Mouse (Mus musculus): Measurements from ENCODE around the gene Lix1. TPM values are rescaled to one million over a fixed set of nuclear protein-coding genes. Genes with fewer than 3 reads are reported as not detected.

Gene Lix1
- polyA plus RNA-seq, 1 experiment from 2014 or later, result 10.2 TPM

DNA sequence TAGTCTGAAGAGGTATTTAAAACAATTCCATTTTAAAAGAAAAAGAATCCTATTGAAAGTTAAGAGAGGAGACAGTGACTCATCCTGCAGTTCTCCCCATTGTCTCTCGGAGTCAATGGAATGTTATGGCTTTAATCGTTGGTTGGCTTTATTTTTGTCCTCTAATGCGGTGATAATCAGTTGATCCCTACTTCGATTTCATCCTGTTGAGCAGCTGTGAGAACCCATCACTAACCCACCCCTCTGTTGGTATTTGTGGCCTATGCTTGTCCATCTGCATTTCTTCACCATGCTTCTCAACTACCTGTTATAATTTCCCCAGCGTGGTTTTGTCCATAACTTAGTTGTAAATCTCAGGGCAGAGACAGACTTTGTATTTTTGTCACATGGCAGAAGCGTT is 5.7 kb downstream of the Lix1 start:
- H3K36me3 ChIP-seq (ENCODE audit: control insufficient read depth, insufficient read depth, low read length), result no peaks in the 10 kb centered on the region
- no peak overlapping the region for H3K9ac ChIP-seq (ENCODE audit: low read depth, low read length)
- no peak overlapping the region for H3K4me3 ChIP-seq (ENCODE audit: low read depth, low read length)
- no peak overlapping the region for H3K4me2 ChIP-seq (ENCODE audit: low read length)
- H3K27me3 ChIP-seq (ENCODE audit: control insufficient read depth, insufficient read depth, low read depth, low read length), result no peaks in the 10 kb centered on the region
- no peak overlapping the region for H3K27ac ChIP-seq (ENCODE audit: low read length)
- ATAC-seq, result no peak
- H3K4me1 ChIP-seq (ENCODE audit: control insufficient read depth, insufficient read depth, low read length), result peaks cover 4% of the 10 kb centered on the region; the same call in 1 of the 2 replicates
- H3K9me3 ChIP-seq (replicated peaks; ENCODE audit: control insufficient read depth, low read length, poor library complexity, severe bottlenecking), result no peaks in the 10 kb centered on the region
- WGBS, result 25% methylated on average over 6 of the region's 6 CpGs

DNA sequence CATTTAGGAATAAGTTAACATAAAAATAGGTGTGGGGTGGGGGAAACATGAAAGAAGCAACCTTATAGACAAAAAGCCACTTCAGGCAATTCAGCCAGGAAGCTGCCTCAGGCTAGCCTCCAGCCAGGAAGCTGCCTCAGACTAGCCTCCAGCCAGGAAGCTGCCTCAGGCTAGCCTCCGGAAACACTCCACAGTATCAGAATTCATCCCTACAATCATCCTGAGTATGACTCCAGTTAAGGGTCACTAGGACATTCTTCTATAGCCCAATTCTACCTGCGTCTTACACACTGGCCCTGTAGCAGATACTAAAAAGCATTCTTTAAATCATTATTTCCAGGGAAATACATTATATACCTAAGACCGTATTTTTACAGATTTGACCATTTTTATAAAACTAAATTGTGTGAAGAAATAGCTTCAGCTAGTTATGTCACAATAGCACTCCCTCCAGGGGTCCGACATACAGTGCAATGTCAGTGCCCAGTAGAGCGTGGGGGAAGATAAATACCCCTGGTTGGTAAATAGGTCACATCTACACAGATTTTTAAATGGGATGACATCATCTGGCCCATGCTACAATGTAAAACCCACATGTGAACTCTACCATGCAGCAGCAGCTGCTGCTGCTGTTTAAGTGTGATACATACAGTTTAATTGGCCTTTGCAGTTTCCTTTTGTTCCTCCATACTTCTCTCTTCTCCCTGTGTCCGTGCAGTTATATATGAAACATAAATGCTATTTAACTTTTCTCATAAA is 6.4 kb downstream of the Lix1 start:
- H3K4me3 ChIP-seq (ENCODE audit: low read depth, low read length), result no peak overlapping the region
- peak; percentile 30; the same call in 1 of the 2 replicates for ATAC-seq
- no peaks in the 10 kb centered on the region for H3K9me3 ChIP-seq (replicated peaks; ENCODE audit: control insufficient read depth, low read length, poor library complexity, severe bottlenecking)
- H3K4me1 ChIP-seq (ENCODE audit: control insufficient read depth, insufficient read depth, low read length), result peaks cover 2% of the 10 kb centered on the region; the same call in 1 of the 2 replicates
- 36% methylated on average over 6 of the region's 6 CpGs for WGBS
- H3K4me2 ChIP-seq (ENCODE audit: low read length), result no peak overlapping the region
- no peaks in the 10 kb centered on the region for H3K27me3 ChIP-seq (ENCODE audit: control insufficient read depth, insufficient read depth, low read depth, low read length)
- H3K9ac ChIP-seq (ENCODE audit: low read depth, low read length), result no peak overlapping the region
- H3K27ac ChIP-seq (ENCODE audit: low read length), result no peak overlapping the region
- H3K36me3 ChIP-seq (ENCODE audit: control insufficient read depth, insufficient read depth, low read length), result no peaks in the 10 kb centered on the region

DNA sequence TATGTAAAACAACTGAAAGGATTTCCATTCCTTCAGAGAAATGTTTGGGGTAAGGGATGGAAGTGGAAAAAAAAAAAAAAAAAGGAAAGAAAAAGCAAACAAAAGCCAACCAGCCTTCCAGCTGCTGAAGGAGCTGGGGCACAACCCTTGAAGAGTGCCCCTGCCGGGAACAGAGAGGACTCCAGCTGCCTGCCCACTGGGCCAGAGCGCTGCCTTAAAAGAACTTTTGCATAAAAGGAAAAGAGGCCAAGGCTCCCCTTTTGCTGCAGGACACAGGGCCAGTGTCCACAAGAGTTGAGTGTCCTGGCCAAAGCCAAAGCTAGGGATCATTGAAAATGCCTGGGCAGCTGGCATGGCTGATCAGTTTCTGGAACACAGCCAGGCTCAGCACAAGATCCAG is 7.1 kb downstream of the Lix1 start:
- H3K4me1 ChIP-seq (ENCODE audit: control insufficient read depth, insufficient read depth, low read length), result peaks cover 2% of the 10 kb centered on the region; the same call in 1 of the 2 replicates
- H3K4me2 ChIP-seq (ENCODE audit: low read length), result no peak overlapping the region
- peak; percentile 67; the same call in 1 of the 2 replicates for ATAC-seq
- H3K9me3 ChIP-seq (replicated peaks; ENCODE audit: control insufficient read depth, low read length, poor library complexity, severe bottlenecking), result no peaks in the 10 kb centered on the region
- WGBS, result 5% methylated on average over 2 of the region's 2 CpGs
- no peak overlapping the region for H3K9ac ChIP-seq (ENCODE audit: low read depth, low read length)
- H3K27me3 ChIP-seq (ENCODE audit: control insufficient read depth, insufficient read depth, low read depth, low read length), result no peaks in the 10 kb centered on the region
- no peak overlapping the region for H3K4me3 ChIP-seq (ENCODE audit: low read depth, low read length)
- no peak overlapping the region for H3K27ac ChIP-seq (ENCODE audit: low read length)
- no peaks in the 10 kb centered on the region for H3K36me3 ChIP-seq (ENCODE audit: control insufficient read depth, insufficient read depth, low read length)

DNA sequence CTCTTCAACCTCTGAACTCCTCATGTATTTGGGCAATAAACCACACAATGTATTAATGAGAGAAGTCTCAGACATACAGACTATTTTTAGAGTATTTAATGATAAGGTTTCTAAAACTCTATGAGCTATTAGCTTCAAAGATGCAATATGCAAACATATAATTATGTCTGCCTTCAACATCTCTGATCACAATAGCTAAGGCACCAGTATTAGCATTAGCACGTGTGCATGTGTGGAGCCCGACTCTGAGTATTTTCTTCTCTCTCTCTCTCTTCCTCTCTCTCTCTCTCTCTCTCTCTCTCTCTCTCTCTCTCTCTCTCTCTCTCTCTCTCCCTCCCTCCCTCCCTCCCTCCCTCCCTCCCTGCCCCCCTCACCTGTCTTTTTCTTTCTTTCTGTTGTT is 9.0 kb downstream of the Lix1 start:
- Histone ChIP-seq H3K9ac (ENCODE audit: low read depth, low read length) (no peak overlapping the region), H3K4me3 (ENCODE audit: low read depth, low read length) (no peak overlapping the region), H3K27me3 (ENCODE audit: control insufficient read depth, insufficient read depth, low read depth, low read length) (no peaks in the 10 kb centered on the region), H3K9me3 (replicated peaks; ENCODE audit: control insufficient read depth, low read length, poor library complexity, severe bottlenecking) (no peaks in the 10 kb centered on the region), H3K4me1 (ENCODE audit: control insufficient read depth, insufficient read depth, low read length) (no peaks in the 10 kb centered on the region; the same call in 1 of the 2 replicates), H3K4me2 (ENCODE audit: low read length) (no peak overlapping the region), H3K36me3 (ENCODE audit: control insufficient read depth, insufficient read depth, low read length) (no peaks in the 10 kb centered on the region), H3K27ac (ENCODE audit: low read length) (no peak overlapping the region)
- WGBS, result 51% methylated on average over 2 of the region's 2 CpGs
- no peak for ATAC-seq

DNA sequence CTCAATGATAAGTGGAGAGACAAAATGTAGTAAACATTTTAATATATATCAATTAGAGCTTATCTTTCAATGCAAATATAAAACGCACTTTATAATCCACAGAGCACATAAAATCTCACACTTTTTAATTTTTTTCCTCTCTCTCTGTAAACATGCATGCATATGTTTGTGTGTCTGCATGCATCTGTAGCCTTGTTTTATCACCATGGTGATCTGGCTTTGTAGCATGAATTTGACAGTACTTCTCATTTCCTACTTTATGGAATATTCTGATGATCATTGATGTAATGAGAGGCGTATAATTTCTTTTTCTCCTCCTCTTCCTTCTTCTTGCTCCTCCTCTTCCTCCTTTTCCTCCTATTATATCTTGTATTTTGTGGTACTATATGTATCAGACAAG is 9.7 kb downstream of the Lix1 start:
- no peak overlapping the region for H3K4me3 ChIP-seq (ENCODE audit: low read depth, low read length)
- no peak overlapping the region for H3K27ac ChIP-seq (ENCODE audit: low read length)
- ATAC-seq, result no peak
- no peaks in the 10 kb centered on the region; the same call in 1 of the 2 replicates for H3K4me1 ChIP-seq (ENCODE audit: control insufficient read depth, insufficient read depth, low read length)
- H3K36me3 ChIP-seq (ENCODE audit: control insufficient read depth, insufficient read depth, low read length), result no peaks in the 10 kb centered on the region
- H3K9me3 ChIP-seq (replicated peaks; ENCODE audit: control insufficient read depth, low read length, poor library complexity, severe bottlenecking), result no peaks in the 10 kb centered on the region
- no peaks in the 10 kb centered on the region for H3K27me3 ChIP-seq (ENCODE audit: control insufficient read depth, insufficient read depth, low read depth, low read length)
- H3K4me2 ChIP-seq (ENCODE audit: low read length), result no peak overlapping the region
- no peak overlapping the region for H3K9ac ChIP-seq (ENCODE audit: low read depth, low read length)
- whole genome bisulfite sequencing, result 90% methylated on average over 2 of the region's 2 CpGs

DNA sequence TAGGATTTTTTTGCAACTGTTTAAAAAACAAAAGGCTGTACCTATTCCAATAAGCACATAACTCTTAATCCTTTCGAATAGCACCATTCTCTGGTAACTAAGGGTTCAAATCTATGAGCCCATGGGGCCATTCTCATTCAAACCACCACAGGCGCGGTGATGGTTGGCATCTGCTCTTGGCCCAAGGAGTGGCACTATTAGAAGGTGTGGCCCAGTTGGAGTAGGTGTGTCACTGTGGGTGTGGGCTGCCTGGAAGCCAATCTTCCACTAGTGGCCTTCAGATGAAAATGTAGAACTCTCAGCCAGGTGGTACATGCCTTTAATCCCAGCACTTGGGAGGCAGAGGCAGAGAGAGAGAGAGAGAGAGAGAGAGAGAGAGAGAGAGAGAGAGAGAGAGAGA is 11.7 kb downstream of the Lix1 start:
- no peak overlapping the region for H3K27ac ChIP-seq (ENCODE audit: low read length)
- no peak for ATAC-seq
- H3K9me3 ChIP-seq (replicated peaks; ENCODE audit: control insufficient read depth, low read length, poor library complexity, severe bottlenecking), result no peaks in the 10 kb centered on the region
- no peaks in the 10 kb centered on the region for H3K27me3 ChIP-seq (ENCODE audit: control insufficient read depth, insufficient read depth, low read depth, low read length)
- H3K36me3 ChIP-seq (ENCODE audit: control insufficient read depth, insufficient read depth, low read length), result no peaks in the 10 kb centered on the region
- H3K4me3 ChIP-seq (ENCODE audit: low read depth, low read length), result no peak overlapping the region
- H3K9ac ChIP-seq (ENCODE audit: low read depth, low read length), result no peak overlapping the region
- 97% methylated on average over 3 of the region's 3 CpGs for WGBS
- H3K4me2 ChIP-seq (ENCODE audit: low read length), result no peak overlapping the region
- no peaks in the 10 kb centered on the region; the same call in 1 of the 2 replicates for H3K4me1 ChIP-seq (ENCODE audit: control insufficient read depth, insufficient read depth, low read length)

DNA sequence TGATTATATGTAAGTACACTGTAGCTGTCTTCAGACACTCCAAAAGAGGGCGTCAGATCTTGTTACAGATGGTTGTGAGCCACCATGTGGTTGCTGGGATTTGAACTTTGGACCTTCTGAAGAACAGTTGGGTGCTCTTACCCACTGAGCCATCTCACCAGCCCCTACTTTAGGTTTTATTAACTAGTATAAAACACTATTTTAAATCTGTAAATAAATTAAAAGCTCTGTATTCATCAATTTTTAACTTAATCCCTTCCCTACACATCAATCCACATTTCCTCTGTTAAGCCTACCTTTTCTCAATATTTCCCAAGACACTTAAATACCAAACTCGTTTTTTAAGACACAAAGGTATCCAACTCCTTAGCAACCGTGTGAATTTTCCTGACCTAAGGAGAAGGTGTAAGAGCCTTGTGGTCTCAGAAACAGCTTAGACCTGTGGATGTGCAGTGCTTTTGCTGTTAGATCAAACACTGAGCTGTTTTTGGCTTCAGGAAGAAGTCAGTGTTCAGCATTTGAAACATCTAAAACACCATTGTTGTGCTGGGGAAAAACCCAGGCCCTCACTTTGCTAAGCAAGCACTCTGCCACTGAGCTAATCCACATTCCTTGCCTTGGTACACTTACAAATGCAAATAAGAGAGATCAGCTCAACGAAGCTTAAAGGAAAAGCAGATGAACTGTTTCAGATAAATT is 22.3 kb downstream of the Lix1 start:
- Histone ChIP-seq H3K4me3 (ENCODE audit: low read depth, low read length) (no peak overlapping the region), H3K27ac (ENCODE audit: low read length) (no peak overlapping the region), H3K4me2 (ENCODE audit: low read length) (no peak overlapping the region), H3K36me3 (ENCODE audit: control insufficient read depth, insufficient read depth, low read length) (no peaks in the 10 kb centered on the region), H3K4me1 (ENCODE audit: control insufficient read depth, insufficient read depth, low read length) (no peaks in the 10 kb centered on the region), H3K27me3 (ENCODE audit: control insufficient read depth, insufficient read depth, low read depth, low read length) (no peaks in the 10 kb centered on the region), H3K9me3 (replicated peaks; ENCODE audit: control insufficient read depth, low read length, poor library complexity, severe bottlenecking) (no peaks in the 10 kb centered on the region), H3K9ac (ENCODE audit: low read depth, low read length) (no peak overlapping the region)
- 9% methylated on average over 4 of the region's 4 CpGs for WGBS
- ATAC-seq, result peak; percentile 36; the same call in 1 of the 2 replicates

DNA sequence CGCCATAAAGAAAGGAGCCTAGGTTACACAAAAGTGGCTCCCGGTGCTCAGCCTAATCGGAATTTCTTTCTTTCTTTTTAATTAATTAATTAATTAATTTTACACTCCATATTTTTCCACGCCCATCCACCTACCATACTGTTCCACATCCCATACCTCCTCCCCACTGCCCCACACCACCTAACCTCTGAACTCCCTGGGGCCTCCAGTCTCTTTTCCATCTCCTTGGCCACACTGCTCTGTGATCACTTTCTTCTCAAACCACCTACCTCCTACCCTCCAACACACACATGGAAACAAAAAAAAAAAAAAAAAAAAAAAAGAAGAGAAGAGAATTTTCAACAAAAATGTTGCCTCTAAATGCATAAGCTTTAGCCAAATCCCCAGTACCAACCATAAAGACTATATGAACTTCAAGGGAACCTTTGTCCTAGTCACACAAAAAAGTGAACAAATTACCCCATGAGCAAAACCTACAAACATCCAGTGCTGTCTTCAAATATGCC is 22.9 kb downstream of the Lix1 start:
- ATAC-seq, result no peak
- H3K4me1 ChIP-seq (ENCODE audit: control insufficient read depth, insufficient read depth, low read length), result no peaks in the 10 kb centered on the region
- 12% methylated on average over 4 of the region's 4 CpGs for WGBS

DNA sequence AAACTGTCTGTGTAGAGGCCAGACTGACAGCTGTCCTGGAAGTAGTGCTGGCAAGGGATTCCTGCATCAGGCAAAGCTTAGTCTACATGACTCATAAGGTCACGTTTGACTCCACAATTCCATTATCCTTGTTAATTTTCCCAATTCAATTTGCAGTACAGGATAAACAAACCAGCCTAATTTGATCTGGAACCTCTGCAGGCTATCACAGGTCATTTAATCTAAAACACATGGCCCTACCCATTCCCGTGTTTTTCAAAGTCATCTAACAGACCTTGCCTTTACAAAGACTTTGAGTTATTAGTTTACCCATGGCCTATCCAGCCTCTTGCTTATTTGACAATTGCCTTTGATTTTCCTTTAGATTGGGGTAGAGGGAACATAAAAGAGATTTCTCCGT is 23.4 kb downstream of the Lix1 start:
- no peak for ATAC-seq
- no peaks in the 10 kb centered on the region for H3K36me3 ChIP-seq (ENCODE audit: control insufficient read depth, insufficient read depth, low read length)
- H3K4me3 ChIP-seq (ENCODE audit: low read depth, low read length), result no peak overlapping the region
- H3K27ac ChIP-seq (ENCODE audit: low read length), result no peak overlapping the region
- 42% methylated on average over 3 of the region's 3 CpGs for WGBS
- H3K4me2 ChIP-seq (ENCODE audit: low read length), result no peak overlapping the region
- H3K9me3 ChIP-seq (replicated peaks; ENCODE audit: control insufficient read depth, low read length, poor library complexity, severe bottlenecking), result no peaks in the 10 kb centered on the region
- H3K9ac ChIP-seq (ENCODE audit: low read depth, low read length), result no peak overlapping the region
- H3K27me3 ChIP-seq (ENCODE audit: control insufficient read depth, insufficient read depth, low read depth, low read length), result no peaks in the 10 kb centered on the region
- no peaks in the 10 kb centered on the region for H3K4me1 ChIP-seq (ENCODE audit: control insufficient read depth, insufficient read depth, low read length)

More for the DNA sequence above, 22.9 kb downstream of the Lix1 start:
- Histone ChIP-seq H3K27me3 (ENCODE audit: control insufficient read depth, insufficient read depth, low read depth, low read length) (no peaks in the 10 kb centered on the region), H3K9ac (ENCODE audit: low read depth, low read length) (no peak overlapping the region), H3K36me3 (ENCODE audit: control insufficient read depth, insufficient read depth, low read length) (no peaks in the 10 kb centered on the region), H3K9me3 (replicated peaks; ENCODE audit: control insufficient read depth, low read length, poor library complexity, severe bottlenecking) (no peaks in the 10 kb centered on the region), H3K27ac (ENCODE audit: low read length) (no peak overlapping the region), H3K4me2 (ENCODE audit: low read length) (no peak overlapping the region), H3K4me3 (ENCODE audit: low read depth, low read length) (no peak overlapping the region)

Data from midbrain, embryonic 16.5 days (tissue).